Mouse (Mus musculus) bone marrow macrophage, adult 2 months (primary cell): ENCODE measurements around the gene Ecm2.

Experiments used
- CTCF ChIP-seq: IDR thresholded peaks from 2 replicates; pipeline ENCODE4 v1.5.1; 2012; ENCODE audit warnings: low read depth, mild to moderate bottlenecking, low read length, moderate library complexity
- POLR2A ChIP-seq: IDR thresholded peaks from 2 replicates; pipeline ENCODE4 v1.6.1; 2012; ENCODE audit warnings: mild to moderate bottlenecking, low read depth, low read length, borderline replicate concordance

- no peak for TF ChIP-seq POLR2A
- TF ChIP-seq CTCF, result no peak
Measured at GRCm38 (mm10) chr13:49536946-49537345, 32.3 kb downstream of the Ecm2 start.
